Mouse (Mus musculus) heart, embryonic 13.5 days (tissue): ENCODE data around the gene Pkig. TPM values are rescaled to one million over a fixed set of nuclear protein-coding genes. Genes with fewer than 3 reads are reported as not detected.
A peak's percentile ranks its signal among the peaks of the same experiment; 100 is the strongest.

ENCODE experiments used
- ATAC-seq: fragments of 200-750 bp; cut with Nextera tagmentation; 2 replicates; pipeline ENCODE4 v1.8.0; 2017; ENCODE audit warnings: moderate TSS enrichment; ENCODE audit not compliant: insufficient number of reproducible peaks, low FRiP score, low TSS enrichment; ENCODE audit errors: extremely low read depth
- H3K27ac ChIP-seq: fragments of 300-500 bp; sonication (generic); replicated peaks from 2 replicates; pipeline ENCODE4 v1.5.1; 2015; ENCODE audit warnings: moderate library complexity, mild to moderate bottlenecking, inconsistent platforms
- H3K27me3 ChIP-seq: fragments of 300-500 bp; sonication (generic); replicated peaks from 2 replicates; pipeline ENCODE4 v1.6.1; 2015; ENCODE audit warnings: mild to moderate bottlenecking, inconsistent platforms
- H3K36me3 ChIP-seq: fragments of 300-500 bp; sonication (generic); 2 replicates; pipeline ENCODE4 v1.6.1; 2015; ENCODE audit warnings: mild to moderate bottlenecking, inconsistent platforms
- H3K4me1 ChIP-seq: fragments of 300-500 bp; sonication (generic); 2 replicates; pipeline ENCODE4 v1.6.1; 2015; ENCODE audit warnings: inconsistent platforms
- H3K4me2 ChIP-seq: fragments of 300-500 bp; sonication (generic); 2 replicates; pipeline ENCODE4 v1.6.1; 2015; ENCODE audit warnings: inconsistent platforms, mild to moderate bottlenecking, moderate library complexity
- H3K4me3 ChIP-seq: fragments of 300-500 bp; sonication (generic); 2 replicates; pipeline ENCODE4 v1.5.1; 2015; ENCODE audit warnings: moderate library complexity, mild to moderate bottlenecking, inconsistent platforms
- H3K9ac ChIP-seq: fragments of 300-500 bp; sonication (generic); 2 replicates; pipeline ENCODE4 v1.6.1; 2015; ENCODE audit warnings: inconsistent platforms, mild to moderate bottlenecking, moderate library complexity
- H3K9me3 ChIP-seq: fragments of 300-500 bp; sonication (generic); 2 replicates; pipeline ENCODE4 v1.6.1; 2016; ENCODE audit warnings: inconsistent platforms
- WGBS: fragments of 180-500 bp; shearing (Covaris S2); methylation state at CpG from one replicate; pipeline ENCODE4 v1.1.7; 2015; ENCODE audit warnings: mixed read lengths; 5-methylcytosine and 5-hydroxymethylcytosine counted together
- polyA plus RNA-seq: library from polyadenylated mRNA; unstranded; fragments of >200 nt; fragmentation: Nextera tagmentation; extraction: Ambion mirVana; gene quantifications from 2 replicates; pipeline ENCODE4 v1.2.1, GENCODE M21; 2015

Gene Pkig
- polyA plus RNA-seq: 233 and 270 TPM in 2 replicates

DNA sequence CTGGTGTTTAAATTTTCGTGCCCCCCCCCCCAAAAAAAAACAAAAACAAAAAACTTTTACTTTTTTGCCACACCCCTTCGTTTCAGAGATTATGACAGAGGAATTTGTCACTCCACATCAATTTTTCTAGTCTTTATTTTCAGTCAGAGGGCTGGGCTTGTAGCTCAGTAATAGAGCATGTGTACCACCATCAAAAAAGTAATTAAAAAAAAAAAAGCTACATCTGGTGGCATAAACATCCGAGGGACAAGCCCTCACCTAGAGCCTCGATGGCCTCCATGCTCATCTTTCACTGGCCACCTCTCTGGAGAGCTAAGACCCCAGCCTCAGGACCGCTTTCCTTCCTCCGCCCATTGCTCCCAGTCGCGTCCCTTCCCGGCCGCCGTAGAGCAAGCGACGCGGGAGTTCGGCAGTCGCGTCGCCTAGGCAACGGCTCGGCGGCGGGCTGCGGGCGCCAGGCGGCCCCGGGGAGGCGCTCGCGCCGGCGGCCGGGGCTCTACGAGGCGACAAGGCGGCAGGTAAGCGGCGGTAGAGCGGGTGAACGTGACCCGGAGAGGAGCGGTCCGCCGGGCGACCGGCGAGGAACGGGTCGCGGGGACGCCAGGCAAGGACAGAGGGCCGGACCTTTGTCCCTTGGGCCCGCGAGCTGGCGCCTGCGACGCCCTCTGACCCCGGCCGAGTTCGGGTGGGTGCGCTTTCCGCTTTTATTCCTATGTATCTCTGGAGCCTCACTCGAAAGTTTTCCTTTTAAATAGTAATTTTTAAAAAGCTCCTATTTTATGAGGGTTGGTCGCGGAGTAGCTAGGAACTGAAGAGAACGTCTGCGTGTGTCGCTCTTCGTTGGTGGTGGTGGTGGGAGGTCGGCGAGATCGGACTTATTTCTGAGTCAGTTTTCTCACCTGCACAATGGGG lies at the start of gene Pkig:
Pkig (plus strand) TSS at position 412 of the 912 bp plus-strand sequence.
- under 1% methylated on average over 71 of the region's 71 CpGs for WGBS
- H3K36me3 ChIP-seq: no peaks in the 10 kb centered on the region
- peak within 1 kb of the TSS; percentile 88 for H3K27ac ChIP-seq
- H3K27me3 ChIP-seq: no peaks in the 10 kb centered on the region
- peak within 1 kb of the TSS; percentile 79 for H3K4me2 ChIP-seq
- no peaks in the 10 kb centered on the region for H3K9me3 ChIP-seq
- peaks cover 43% of the 10 kb centered on the region for H3K4me1 ChIP-seq
- ATAC-seq: peak; percentile 85
- H3K9ac ChIP-seq: peak within 1 kb of the TSS; percentile 93
- peak within 1 kb of the TSS; percentile 89 for H3K4me3 ChIP-seq

GRCm38 (mm10) chr2:163609281-163609975 lies 48.8 kb upstream of the Pkig start:
- no peak for ATAC-seq
- H3K9ac ChIP-seq: no peak overlapping the region
- no peaks in the 10 kb centered on the region for H3K27me3 ChIP-seq
- peaks cover 10% of the 10 kb centered on the region for H3K4me1 ChIP-seq
- WGBS: 83% methylated on average over 12 of the region's 12 CpGs
- no peaks in the 10 kb centered on the region for H3K9me3 ChIP-seq
- no peak overlapping the region for H3K27ac ChIP-seq
- H3K36me3 ChIP-seq: peaks cover 63% of the 10 kb centered on the region
- no peak overlapping the region for H3K4me3 ChIP-seq
- no peak overlapping the region for H3K4me2 ChIP-seq

DNA sequence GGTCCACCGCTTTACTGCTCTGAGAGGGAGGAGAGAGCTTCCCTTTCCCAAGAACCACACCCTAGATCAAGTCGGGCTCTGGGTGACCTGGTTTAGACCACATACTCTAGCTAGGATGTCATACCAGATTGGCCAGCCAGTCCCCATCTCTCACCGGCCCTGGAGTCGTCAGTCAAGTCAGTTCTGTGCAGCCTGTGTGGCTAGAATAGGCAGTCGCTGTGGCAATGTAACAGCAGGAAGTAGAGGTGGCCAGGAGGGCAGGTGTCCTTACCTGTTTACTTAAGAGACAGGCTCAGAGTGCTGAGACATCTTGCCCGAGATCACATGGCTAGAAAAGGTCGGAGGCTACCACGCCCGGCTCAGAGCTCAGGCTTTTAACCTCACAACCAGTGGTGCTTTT lies 47.0 kb upstream of the Pkig start:
- peaks cover 80% of the 10 kb centered on the region for H3K36me3 ChIP-seq
- H3K27me3 ChIP-seq: no peaks in the 10 kb centered on the region
- ATAC-seq: no peak
- no peak overlapping the region for H3K27ac ChIP-seq
- H3K9ac ChIP-seq: no peak overlapping the region
- H3K4me3 ChIP-seq: no peak overlapping the region
- 79% methylated on average over 9 of the region's 9 CpGs for WGBS
- no peaks in the 10 kb centered on the region for H3K9me3 ChIP-seq
- peaks cover 10% of the 10 kb centered on the region for H3K4me1 ChIP-seq
- no peak overlapping the region for H3K4me2 ChIP-seq

GRCm38 (mm10) chr2:163613206-163613605 lies 45.0 kb upstream of the Pkig start:
- H3K4me3 ChIP-seq: no peak overlapping the region
- no peak for ATAC-seq
- H3K27me3 ChIP-seq: no peaks in the 10 kb centered on the region
- no peak overlapping the region for H3K4me2 ChIP-seq
- 89% methylated on average over 5 of the region's 5 CpGs for WGBS
- H3K4me1 ChIP-seq: peaks cover 1% of the 10 kb centered on the region
- H3K27ac ChIP-seq: no peak overlapping the region
- H3K36me3 ChIP-seq: peaks cover 88% of the 10 kb centered on the region
- H3K9me3 ChIP-seq: no peaks in the 10 kb centered on the region
- no peak overlapping the region for H3K9ac ChIP-seq

DNA sequence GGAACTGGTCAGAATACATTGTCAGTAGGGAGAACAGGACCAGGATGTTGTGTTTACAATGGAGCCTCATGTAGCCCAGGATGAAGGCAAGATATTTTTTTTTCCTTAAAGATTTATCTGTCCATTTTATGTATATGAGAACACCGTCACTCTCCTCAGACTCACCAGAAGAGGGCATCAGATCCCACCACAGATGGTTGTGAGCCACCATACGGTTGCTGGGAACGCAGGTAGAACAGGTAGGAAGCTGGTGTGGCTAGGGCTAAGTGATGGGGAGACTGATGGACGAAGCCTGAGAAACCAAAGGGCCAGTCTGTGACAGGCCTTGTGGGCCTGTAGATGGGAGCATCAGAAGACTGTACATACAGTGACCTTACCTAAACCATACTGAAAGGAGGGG lies 44.2 kb upstream of the Pkig start:
- Histone ChIP-seq H3K9me3 (no peaks in the 10 kb centered on the region), H3K9ac (no peak overlapping the region), H3K36me3 (peaks cover 95% of the 10 kb centered on the region), H3K27ac (no peak overlapping the region), H3K4me3 (no peak overlapping the region), H3K4me1 (no peaks in the 10 kb centered on the region), H3K27me3 (no peaks in the 10 kb centered on the region), H3K4me2 (no peak overlapping the region)
- ATAC-seq: no peak
- 88% methylated on average over 4 of the region's 4 CpGs for WGBS

- Histone ChIP-seq H3K9ac (no peak overlapping the region), H3K4me1 (no peaks in the 10 kb centered on the region), H3K4me3 (no peak overlapping the region), H3K9me3 (no peaks in the 10 kb centered on the region), H3K27ac (no peak overlapping the region), H3K4me2 (no peak overlapping the region), H3K36me3 (peaks cover 100% of the 10 kb centered on the region), H3K27me3 (no peaks in the 10 kb centered on the region)
- 92% methylated on average over 9 of the region's 9 CpGs for WGBS
- ATAC-seq: no peak
Observed at GRCm38 (mm10) chr2:163615401-163615800, 42.8 kb upstream of the Pkig start.

- no peaks in the 10 kb centered on the region for H3K9me3 ChIP-seq
- H3K4me1 ChIP-seq: no peaks in the 10 kb centered on the region
- ATAC-seq: no peak
- 85% methylated on average over 4 of the region's 4 CpGs for WGBS
- H3K9ac ChIP-seq: no peak overlapping the region
- H3K4me3 ChIP-seq: no peak overlapping the region
- no peaks in the 10 kb centered on the region for H3K27me3 ChIP-seq
- H3K27ac ChIP-seq: no peak overlapping the region
- H3K4me2 ChIP-seq: no peak overlapping the region
- H3K36me3 ChIP-seq: peaks cover 100% of the 10 kb centered on the region
Observed at GRCm38 (mm10) chr2:163615906-163616651, 42.1 kb upstream of the Pkig start.

DNA sequence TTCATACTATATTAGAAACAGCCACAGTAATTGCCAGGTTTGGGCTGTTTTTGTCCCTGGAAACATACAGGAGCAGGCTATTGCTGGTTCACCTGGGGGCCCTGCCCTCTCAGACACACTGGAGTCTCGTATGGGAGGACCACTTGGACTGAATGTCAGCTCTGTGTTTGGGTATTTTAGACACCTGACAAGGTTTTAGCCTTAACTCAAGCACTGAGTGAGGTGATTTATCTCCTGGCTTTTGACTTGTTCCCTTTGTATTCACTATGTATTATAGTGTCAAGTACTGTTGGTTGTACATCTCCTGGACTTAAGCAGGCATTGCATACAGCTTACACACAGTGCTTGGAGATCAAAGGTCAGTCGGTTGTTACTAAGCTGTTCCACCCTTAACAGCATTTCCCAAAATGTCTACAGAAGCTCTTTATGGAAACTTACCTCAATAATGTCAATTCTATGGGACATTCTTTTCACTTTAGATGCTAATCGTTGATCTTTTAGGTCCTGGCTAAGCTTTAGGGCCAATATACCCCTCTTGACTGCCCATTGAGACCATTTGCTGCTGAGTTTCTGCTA lies 41.4 kb upstream of the Pkig start:
- Histone ChIP-seq H3K27ac (no peak overlapping the region), H3K27me3 (no peaks in the 10 kb centered on the region), H3K9me3 (no peaks in the 10 kb centered on the region), H3K4me1 (no peaks in the 10 kb centered on the region), H3K36me3 (peaks cover 100% of the 10 kb centered on the region), H3K4me2 (no peak overlapping the region), H3K9ac (no peak overlapping the region), H3K4me3 (no peak overlapping the region)
- no peak for ATAC-seq
- WGBS: 84% methylated on average over 3 of the region's 3 CpGs

GRCm38 (mm10) chr2:163617232-163617863 lies 40.8 kb upstream of the Pkig start:
- no peak overlapping the region for H3K27ac ChIP-seq
- no peak overlapping the region for H3K9ac ChIP-seq
- H3K4me1 ChIP-seq: no peaks in the 10 kb centered on the region
- peaks cover 100% of the 10 kb centered on the region for H3K36me3 ChIP-seq
- H3K4me3 ChIP-seq: no peak overlapping the region
- H3K9me3 ChIP-seq: no peaks in the 10 kb centered on the region
- ATAC-seq: no peak
- H3K27me3 ChIP-seq: no peaks in the 10 kb centered on the region
- H3K4me2 ChIP-seq: no peak overlapping the region
- 70% methylated on average over 3 of the region's 3 CpGs for WGBS

DNA sequence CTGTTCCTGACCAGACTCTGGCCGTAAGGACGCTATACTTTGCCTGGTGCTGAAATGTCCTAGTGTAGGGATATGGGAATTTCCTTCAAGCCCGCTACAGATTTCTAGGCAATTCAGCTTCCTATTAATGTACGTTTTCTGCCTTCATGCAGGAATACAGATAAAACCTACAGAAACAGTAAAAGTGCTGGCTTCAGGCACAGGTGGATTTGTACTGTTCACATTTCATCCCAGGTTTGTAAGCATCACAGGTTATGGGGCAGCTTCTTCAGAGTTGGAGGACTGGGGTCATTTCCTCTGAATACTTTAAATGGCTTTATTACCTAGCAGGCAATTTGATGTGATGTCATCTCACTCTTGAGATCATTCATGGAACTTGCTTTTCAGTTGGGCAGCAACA lies 40.3 kb upstream of the Pkig start:
- Histone ChIP-seq H3K9me3 (no peaks in the 10 kb centered on the region), H3K9ac (no peak overlapping the region), H3K4me3 (no peak overlapping the region), H3K27me3 (no peaks in the 10 kb centered on the region), H3K36me3 (peaks cover 100% of the 10 kb centered on the region), H3K4me2 (no peak overlapping the region), H3K4me1 (no peaks in the 10 kb centered on the region), H3K27ac (no peak overlapping the region)
- 83% methylated on average over 4 of the region's 4 CpGs for WGBS
- no peak for ATAC-seq
